Mouse (Mus musculus) liver, postnatal 0 days (tissue): ENCODE measurements around the gene Prelid3b.

Experiments used
- CTCF ChIP-seq: sonication (generic); IDR thresholded peaks from 2 replicates; pipeline ENCODE4 v1.5.1; 2016; ENCODE audit warnings: antibody characterized with exemption, low read depth
- EP300 ChIP-seq: IDR thresholded peaks from 2 replicates; pipeline ENCODE4 v1.6.1; 2016; ENCODE audit warnings: antibody characterized with exemption, low read depth, mild to moderate bottlenecking

- TF ChIP-seq CTCF (no peak), EP300 (no peak)
Observed at GRCm38 (mm10) chr2:174438181-174438580, 34.7 kb downstream of the Prelid3b start.
